Mouse (Mus musculus): Measurements from ENCODE around the gene Mical1.

Mical1 gene

DNA sequence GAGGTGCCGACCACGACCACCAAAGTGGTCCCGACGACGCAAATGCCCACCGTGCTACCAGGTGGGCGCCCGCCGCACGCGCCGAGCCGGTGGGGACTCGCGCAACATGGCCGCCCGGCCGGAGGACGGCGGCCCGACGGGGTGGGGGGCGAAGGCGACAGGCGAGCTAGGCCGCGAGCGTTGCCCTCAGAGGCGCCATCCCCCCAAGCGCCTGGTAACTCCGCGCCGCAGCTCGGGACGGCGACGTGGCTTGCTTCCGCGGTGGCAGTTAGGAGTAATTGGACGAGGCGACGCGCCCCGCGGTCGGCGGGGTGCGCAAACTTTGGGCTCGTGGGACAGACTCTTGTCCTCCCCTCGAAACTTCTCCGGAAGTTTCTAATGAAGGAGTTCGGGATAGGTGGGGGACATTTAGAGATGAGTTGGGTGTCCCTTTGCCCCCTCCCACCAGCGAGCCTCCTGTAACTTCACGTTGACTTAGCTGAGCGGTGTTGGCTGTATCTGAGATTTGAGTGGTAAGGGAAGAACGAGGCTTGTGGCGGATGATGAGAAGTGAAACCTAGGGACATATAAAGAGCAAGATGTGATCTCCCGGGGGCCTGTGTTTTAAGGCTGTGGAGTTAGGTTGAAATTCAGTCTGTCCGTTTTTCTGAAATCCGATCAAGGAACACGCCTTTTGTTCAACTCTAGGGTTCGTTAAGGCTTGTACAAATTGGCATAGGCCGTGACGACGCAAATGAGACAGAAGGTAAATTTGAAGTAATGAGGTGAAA is 43.7 kb downstream of the Mical1 start:
- peak; percentile 46 for DNase-seq (ENCODE audit: low read depth, low spot score)

DNA sequence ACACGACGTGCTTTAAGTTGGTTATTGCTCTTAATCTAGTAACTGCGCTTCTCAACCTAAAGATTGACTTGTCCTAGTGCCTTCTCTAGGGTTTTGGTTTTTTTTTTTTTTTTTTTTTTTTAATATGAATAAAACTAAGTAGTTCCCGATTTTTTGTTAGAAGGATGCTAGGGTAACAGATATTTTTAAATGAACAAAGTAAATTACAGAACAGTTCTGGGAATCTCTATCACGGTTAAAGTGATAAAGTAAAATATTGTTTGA is 44.2 kb downstream of the Mical1 start:
- DNase-seq (ENCODE audit: low read depth, low spot score) = no peak

DNA sequence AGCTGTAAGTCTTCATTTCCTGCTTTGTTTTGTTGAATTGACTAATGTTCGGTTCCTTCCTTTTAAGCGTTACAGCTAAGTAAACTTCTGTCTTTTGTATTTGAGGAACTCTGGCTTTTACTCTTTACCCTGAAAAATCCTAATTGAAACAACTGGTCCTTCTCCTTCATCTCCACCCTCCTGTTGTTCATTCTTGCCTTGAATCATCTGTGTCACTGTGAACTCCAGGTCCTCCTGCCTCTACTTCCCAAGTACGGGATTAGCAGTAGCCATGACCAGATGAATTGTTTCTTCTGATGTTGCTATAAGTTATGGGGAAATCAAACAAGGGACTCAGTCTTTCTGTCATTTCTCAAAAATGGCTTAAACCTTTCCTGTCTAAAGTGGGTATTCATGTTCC is 47.3 kb downstream of the Mical1 start:
- DNase-seq (ENCODE audit: low read depth, low spot score) = no peak

DNA sequence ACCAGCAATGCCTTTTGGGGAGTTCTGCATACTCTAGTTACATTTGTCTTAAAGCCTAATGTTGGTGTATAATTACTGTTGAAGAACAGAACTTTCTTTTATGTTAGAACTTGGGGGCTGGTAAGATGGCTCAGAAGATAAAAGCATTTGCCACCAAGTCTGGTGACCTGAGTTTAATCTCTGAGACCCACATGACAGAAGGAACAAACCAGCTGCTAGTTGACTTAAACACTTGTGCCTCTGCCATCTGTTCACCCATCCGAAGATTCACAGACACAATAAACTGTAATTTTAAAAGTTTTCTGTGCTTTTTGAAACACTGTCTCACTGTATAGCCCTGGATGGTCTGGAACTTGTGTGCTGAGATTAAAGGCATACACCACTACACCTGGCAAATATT is 49.6 kb downstream of the Mical1 start:
- DNase-seq (ENCODE audit: low read depth, low spot score) = no peak

DNA sequence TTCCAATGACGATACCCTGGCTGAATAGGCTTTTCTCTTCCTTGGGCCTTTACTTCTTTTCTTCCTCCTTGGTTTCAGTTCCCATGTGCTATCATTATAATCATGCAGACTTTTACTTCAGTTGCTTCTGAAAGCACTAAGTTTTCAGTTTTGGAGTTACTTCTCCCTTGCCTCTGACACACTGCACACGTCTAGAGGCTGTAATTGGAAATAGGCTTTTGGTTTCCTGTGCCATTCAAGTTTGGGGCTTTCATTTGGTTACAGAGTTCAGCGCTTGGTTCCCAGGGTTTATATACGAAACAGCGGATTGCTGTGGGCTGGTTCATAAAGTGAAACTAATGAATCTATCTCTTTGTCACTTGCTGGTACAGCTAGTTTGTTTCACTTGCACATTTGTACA is 53.9 kb downstream of the Mical1 start:
- no peak for DNase-seq (ENCODE audit: low read depth, low spot score)

DNA sequence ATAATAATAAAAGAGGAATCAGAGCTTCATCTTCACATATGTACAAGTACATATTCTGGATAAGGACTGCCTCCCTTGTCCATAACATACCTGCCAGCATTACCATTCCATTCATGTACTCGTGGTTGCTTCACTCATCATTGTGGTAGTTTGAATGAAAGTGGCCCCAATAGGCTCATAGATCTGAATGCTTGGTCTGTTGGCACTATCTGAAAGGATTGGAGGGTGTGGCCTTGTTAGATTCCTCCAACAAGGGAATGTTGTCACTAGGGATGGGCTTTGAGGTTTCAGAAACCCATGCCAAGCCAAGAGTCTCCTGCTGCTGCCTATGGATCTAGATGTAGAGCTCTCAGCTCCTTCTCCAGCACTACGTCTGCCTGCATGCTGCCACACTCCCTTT is 59.9 kb downstream of the Mical1 start:
- no peak for DNase-seq (ENCODE audit: low read depth, low spot score)
